Mouse (Mus musculus) gastrocnemius, postnatal 25 days (tissue): ENCODE measurements around the gene Mrpl2. TPM values are rescaled to one million over a fixed set of nuclear protein-coding genes. Genes with fewer than 3 reads are reported as not detected.

ENCODE experiments used
- DNase-seq: peaks from one replicate; pipeline ENCODE4 v3.0.0; 2022
- total RNA-seq, 2 experiments: library from RNA; stranded (reverse); gene quantifications; 1 replicate in 1 of 2; 2 replicates in 1 of 2; pipeline ENCODE4 v1.2.3; 2021

The Mrpl2 gene
- total RNA-seq, 2 experiments from 2014 or later = 99.2 to 110 TPM

- no peak for DNase-seq
These were observed 18.6 kb upstream of the Mrpl2 start for GRCm38 (mm10) chr17:46627409-46627808.

GRCm38 (mm10) chr17:46628471-46628790, 17.6 kb upstream of the Mrpl2 start:
- DNase-seq = no peak

- DNase-seq = peak; percentile 63
These were observed 17.0 kb upstream of the Mrpl2 start, which contains the start of gene Ptk7 for GRCm38 (mm10) chr17:46628791-46629684. Ptk7 (minus strand) TSS chr17:46629504.

GRCm38 (mm10) chr17:46629685-46630441, 16.2 kb upstream of the Mrpl2 start:
- DNase-seq = no peak

GRCm38 (mm10) chr17:46636831-46637523, 9.1 kb upstream of the Mrpl2 start:
- peak; percentile 42 for DNase-seq

- DNase-seq = no peak
These were observed 6.1 kb upstream of the Mrpl2 start for GRCm38 (mm10) chr17:46639929-46640328.

- no peak for DNase-seq
These were observed 4.0 kb upstream of the Mrpl2 start for GRCm38 (mm10) chr17:46642060-46642459.

GRCm38 (mm10) chr17:46644152-46644805, 1.8 kb upstream of the Mrpl2 start:
- no peak for DNase-seq

- no peak for DNase-seq
These were observed 1.0 kb upstream of the Mrpl2 start for GRCm38 (mm10) chr17:46644916-46645475.

- DNase-seq = no peak
These were observed 263 bp downstream of the Mrpl2 start for GRCm38 (mm10) chr17:46646322-46646662.

GRCm38 (mm10) chr17:46647279-46647678, 1.2 kb downstream of the Mrpl2 start:
- no peak for DNase-seq

GRCm38 (mm10) chr17:46648436-46648835, 2.4 kb downstream of the Mrpl2 start:
- no peak for DNase-seq

GRCm38 (mm10) chr17:46649811-46650210, 3.8 kb downstream of the Mrpl2 start:
- no peak for DNase-seq

- peak; percentile 95 for DNase-seq
These were observed 4.4 kb downstream of the Mrpl2 start, which contains the start of gene Cul7 for GRCm38 (mm10) chr17:46650232-46651031. Cul7 (plus strand) TSS chr17:46650337.

- DNase-seq = no peak
These were observed 5.3 kb downstream of the Mrpl2 start for GRCm38 (mm10) chr17:46651292-46651691.

GRCm38 (mm10) chr17:46651755-46652547, 5.9 kb downstream of the Mrpl2 start:
- no peak for DNase-seq

- no peak for DNase-seq
These were observed 10.0 kb downstream of the Mrpl2 start for GRCm38 (mm10) chr17:46656054-46656453.

GRCm38 (mm10) chr17:46661351-46661750, 15.3 kb downstream of the Mrpl2 start:
- DNase-seq = no peak

- no peak for DNase-seq
These were observed 16.0 kb downstream of the Mrpl2 start for GRCm38 (mm10) chr17:46661981-46662380.

- DNase-seq = peak; percentile 64
These were observed 16.7 kb downstream of the Mrpl2 start for GRCm38 (mm10) chr17:46662730-46663129.
